Mouse (Mus musculus): ENCODE data around the gene Wnt16. TPM values are rescaled to one million over a fixed set of nuclear protein-coding genes. Genes with fewer than 3 reads are reported as not detected.

The Wnt16 gene
- polyA plus RNA-seq, 1 experiment = not detected

DNA sequence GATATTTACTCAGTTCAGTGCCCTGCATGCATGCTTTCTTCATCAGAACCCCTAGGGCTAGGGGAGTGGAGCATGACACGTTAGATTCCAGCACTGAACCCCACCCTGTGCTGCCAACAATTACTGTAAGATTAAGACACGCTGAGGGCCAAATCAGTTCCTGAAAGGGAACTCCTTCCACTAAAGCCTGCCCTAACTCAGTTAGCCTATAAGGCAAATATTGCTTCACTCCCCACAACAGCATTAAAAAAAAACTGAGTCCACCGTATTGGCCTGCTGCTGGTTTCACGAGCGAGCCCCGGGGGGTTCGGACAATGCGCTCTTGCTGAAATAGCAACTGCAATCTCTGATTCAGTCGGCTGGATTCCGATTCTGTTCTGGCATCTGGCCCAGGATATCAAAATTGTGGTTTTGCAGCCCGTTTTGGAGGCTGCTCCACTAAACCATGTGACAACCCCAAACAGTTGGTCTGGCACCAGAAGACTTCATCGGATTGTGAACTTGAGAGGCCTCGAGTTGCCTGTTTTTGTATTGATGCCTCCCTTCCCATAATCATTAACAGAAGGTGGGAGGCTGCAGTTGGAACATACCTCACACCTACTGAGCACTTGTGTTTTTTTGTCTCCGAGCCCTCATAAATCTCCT is 7.7 kb upstream of the Wnt16 start:
- no peak overlapping the region for H3K4me3 ChIP-seq (ENCODE audit: low read depth, low read length)
- H3K9ac ChIP-seq (ENCODE audit: low read depth, poor library complexity, severe bottlenecking) = no peak overlapping the region
- TF ChIP-seq POLR2A (IDR thresholded peaks at IDR 0.05; ENCODE audit: insufficient read depth, low read length) = no peak
- TF ChIP-seq CTCF (IDR thresholded peaks at IDR 0.05; ENCODE audit: low read depth, low read length) = no peak
- no peak for TF ChIP-seq EP300 (IDR thresholded peaks at IDR 0.05; ENCODE audit: insufficient read depth, low read depth, low read length)
- no peaks in the 10 kb centered on the region for H3K9me3 ChIP-seq (replicated peaks; ENCODE audit: control insufficient read depth, insufficient read depth, low read length, poor library complexity, severe bottlenecking)
- H3K4me1 ChIP-seq (ENCODE audit: control insufficient read depth, insufficient read depth, low read length) = no peaks in the 10 kb centered on the region
- no peaks in the 10 kb centered on the region for H3K27me3 ChIP-seq (ENCODE audit: control insufficient read depth, insufficient read depth, low read length, poor library complexity, severe bottlenecking)
- H3K36me3 ChIP-seq (ENCODE audit: control insufficient read depth, insufficient read depth, low read length, poor library complexity, severe bottlenecking) = no peaks in the 10 kb centered on the region
- no peak overlapping the region for H3K27ac ChIP-seq (ENCODE audit: insufficient read depth, low read length)

DNA sequence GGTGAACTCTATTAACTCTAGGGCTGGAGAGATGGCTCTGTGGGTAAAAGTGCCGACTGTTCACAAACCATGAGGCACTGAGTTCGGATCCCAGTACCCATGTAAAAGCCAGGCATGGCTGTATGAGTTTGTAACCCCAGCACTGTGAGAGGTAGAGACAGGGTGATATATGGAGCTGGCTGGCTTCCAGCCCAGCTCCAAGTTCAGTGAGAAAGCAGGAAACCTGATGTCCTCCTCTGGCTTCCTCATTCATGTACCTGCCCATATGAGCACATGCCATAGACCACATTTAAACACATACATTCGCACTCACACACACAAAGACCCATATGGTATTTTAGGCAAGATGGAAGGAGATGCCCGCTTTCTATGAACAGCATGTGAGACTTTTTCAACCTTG is 5.6 kb upstream of the Wnt16 start:
- no peak overlapping the region for H3K4me3 ChIP-seq (ENCODE audit: low read depth, low read length)
- no peak overlapping the region for H3K9ac ChIP-seq (ENCODE audit: low read depth, poor library complexity, severe bottlenecking)
- no peak for TF ChIP-seq POLR2A (IDR thresholded peaks at IDR 0.05; ENCODE audit: insufficient read depth, low read length)
- TF ChIP-seq EP300 (IDR thresholded peaks at IDR 0.05; ENCODE audit: insufficient read depth, low read depth, low read length) = no peak
- no peak for TF ChIP-seq CTCF (IDR thresholded peaks at IDR 0.05; ENCODE audit: low read depth, low read length)
- H3K9me3 ChIP-seq (replicated peaks; ENCODE audit: control insufficient read depth, insufficient read depth, low read length, poor library complexity, severe bottlenecking) = no peaks in the 10 kb centered on the region
- H3K27me3 ChIP-seq (ENCODE audit: control insufficient read depth, insufficient read depth, low read length, poor library complexity, severe bottlenecking) = no peaks in the 10 kb centered on the region
- H3K36me3 ChIP-seq (ENCODE audit: control insufficient read depth, insufficient read depth, low read length, poor library complexity, severe bottlenecking) = no peaks in the 10 kb centered on the region
- H3K27ac ChIP-seq (ENCODE audit: insufficient read depth, low read length) = no peak overlapping the region
- no peaks in the 10 kb centered on the region for H3K4me1 ChIP-seq (ENCODE audit: control insufficient read depth, insufficient read depth, low read length)

DNA sequence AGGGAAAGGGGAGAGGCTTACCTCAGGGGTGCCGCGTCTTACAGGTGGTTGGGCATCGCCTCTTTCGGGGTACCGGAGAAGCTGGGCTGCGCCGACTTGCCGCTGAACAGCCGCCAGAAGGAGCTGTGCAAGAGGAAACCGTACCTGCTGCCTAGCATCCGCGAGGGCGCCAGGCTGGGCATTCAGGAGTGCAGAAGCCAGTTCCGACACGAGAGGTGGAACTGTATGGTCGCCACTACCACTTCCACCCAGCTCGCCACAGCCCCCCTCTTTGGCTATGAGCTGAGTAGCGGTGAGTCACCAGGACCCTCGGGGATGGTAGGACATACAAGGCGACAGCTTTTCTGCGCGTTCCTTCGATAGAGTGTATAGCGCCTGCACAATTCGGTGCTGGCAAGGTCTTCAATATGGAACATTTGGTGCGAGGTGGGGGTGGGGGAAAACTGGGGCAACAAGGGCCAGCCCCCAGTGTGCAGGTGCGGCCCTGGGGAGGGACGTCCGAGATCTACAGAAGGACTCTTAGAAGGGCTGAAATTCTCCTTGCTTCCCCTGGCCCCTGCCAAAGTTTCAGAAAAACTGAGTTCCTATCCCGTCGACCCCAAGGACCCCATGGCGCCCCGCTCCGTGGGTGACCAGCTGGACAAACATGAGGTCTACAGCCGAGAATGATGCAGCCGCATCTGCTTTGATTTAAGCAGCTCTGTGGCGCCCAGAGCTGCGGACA is 872 bp downstream of the Wnt16 start:
- TF ChIP-seq CTCF (IDR thresholded peaks at IDR 0.05; ENCODE audit: low read depth, low read length) = peak; percentile 14
- TF ChIP-seq EP300 (IDR thresholded peaks at IDR 0.05; ENCODE audit: insufficient read depth, low read depth, low read length) = no peak
- Histone ChIP-seq H3K27me3 (ENCODE audit: control insufficient read depth, insufficient read depth, low read length, poor library complexity, severe bottlenecking) (peaks cover 4% of the 10 kb centered on the region; the same call in 1 of the 2 replicates), H3K4me1 (ENCODE audit: control insufficient read depth, insufficient read depth, low read length) (no peaks in the 10 kb centered on the region), H3K36me3 (ENCODE audit: control insufficient read depth, insufficient read depth, low read length, poor library complexity, severe bottlenecking) (no peaks in the 10 kb centered on the region), H3K9me3 (replicated peaks; ENCODE audit: control insufficient read depth, insufficient read depth, low read length, poor library complexity, severe bottlenecking) (no peaks in the 10 kb centered on the region), H3K9ac (ENCODE audit: low read depth, poor library complexity, severe bottlenecking) (no peak overlapping the region), H3K27ac (ENCODE audit: insufficient read depth, low read length) (no peak overlapping the region), H3K4me3 (ENCODE audit: low read depth, low read length) (peak overlapping the region; percentile 31)

DNA sequence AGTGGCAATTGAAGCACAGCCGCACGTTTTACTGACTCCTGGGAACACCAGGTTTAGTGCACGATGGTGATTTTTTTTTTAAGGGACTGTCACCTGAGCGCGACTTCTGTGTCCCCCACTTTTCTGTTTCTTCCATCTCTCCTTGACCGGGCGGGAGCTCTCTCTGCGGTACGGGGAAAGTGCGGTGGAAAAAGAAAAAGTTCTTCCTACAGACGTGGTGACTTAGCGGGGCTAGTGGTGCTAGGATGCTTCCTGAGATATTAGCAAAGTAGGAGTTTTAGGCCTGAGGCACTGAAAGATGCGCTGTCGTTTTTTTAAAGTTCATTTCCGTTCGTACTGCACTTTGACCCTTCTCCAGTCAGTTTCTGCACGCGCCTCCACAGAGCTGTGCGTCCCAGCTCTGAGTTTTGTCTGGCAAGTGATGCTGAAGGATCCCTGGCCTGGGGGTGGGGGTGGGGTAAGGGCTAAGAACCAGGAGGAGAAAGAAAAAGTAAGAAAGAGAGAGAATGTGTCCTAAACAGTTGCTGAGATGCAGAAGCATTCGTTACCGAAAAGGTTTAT is 1.5 kb downstream of the Wnt16 start:
- TF ChIP-seq CTCF (IDR thresholded peaks at IDR 0.05; ENCODE audit: low read depth, low read length) = no peak
- TF ChIP-seq POLR2A (IDR thresholded peaks at IDR 0.05; ENCODE audit: insufficient read depth, low read length) = no peak
- no peak for TF ChIP-seq EP300 (IDR thresholded peaks at IDR 0.05; ENCODE audit: insufficient read depth, low read depth, low read length)
- Histone ChIP-seq H3K9me3 (replicated peaks; ENCODE audit: control insufficient read depth, insufficient read depth, low read length, poor library complexity, severe bottlenecking) (no peaks in the 10 kb centered on the region), H3K27ac (ENCODE audit: insufficient read depth, low read length) (no peak overlapping the region), H3K4me1 (ENCODE audit: control insufficient read depth, insufficient read depth, low read length) (no peaks in the 10 kb centered on the region), H3K36me3 (ENCODE audit: control insufficient read depth, insufficient read depth, low read length, poor library complexity, severe bottlenecking) (no peaks in the 10 kb centered on the region), H3K9ac (ENCODE audit: low read depth, poor library complexity, severe bottlenecking) (no peak overlapping the region), H3K27me3 (ENCODE audit: control insufficient read depth, insufficient read depth, low read length, poor library complexity, severe bottlenecking) (peaks cover 4% of the 10 kb centered on the region; the same call in 1 of the 2 replicates), H3K4me3 (ENCODE audit: low read depth, low read length) (peak overlapping the region; percentile 31; the same call in 1 of the 2 replicates)

DNA sequence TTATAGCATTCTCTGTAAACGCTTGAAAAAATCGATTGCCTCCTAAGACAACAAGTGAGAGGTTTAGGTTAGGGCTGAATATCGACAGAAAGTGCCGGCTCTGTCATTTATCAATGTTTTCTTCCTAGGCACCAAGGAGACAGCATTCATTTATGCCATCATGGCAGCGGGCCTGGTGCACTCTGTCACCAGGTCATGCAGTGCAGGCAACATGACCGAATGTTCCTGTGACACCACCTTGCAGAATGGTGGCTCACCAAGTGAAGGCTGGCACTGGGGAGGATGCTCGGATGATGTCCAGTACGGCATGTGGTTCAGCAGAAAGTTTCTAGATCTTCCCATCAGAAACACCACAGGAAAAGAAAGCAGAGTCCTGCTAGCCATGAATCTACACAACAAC is 2.8 kb downstream of the Wnt16 start:
- TF ChIP-seq CTCF (IDR thresholded peaks at IDR 0.05; ENCODE audit: low read depth, low read length) (no peak), EP300 (IDR thresholded peaks at IDR 0.05; ENCODE audit: insufficient read depth, low read depth, low read length) (no peak), POLR2A (IDR thresholded peaks at IDR 0.05; ENCODE audit: insufficient read depth, low read length) (no peak)
- peaks cover 4% of the 10 kb centered on the region; the same call in 1 of the 2 replicates for H3K27me3 ChIP-seq (ENCODE audit: control insufficient read depth, insufficient read depth, low read length, poor library complexity, severe bottlenecking)
- H3K4me3 ChIP-seq (ENCODE audit: low read depth, low read length) = no peak overlapping the region

DNA sequence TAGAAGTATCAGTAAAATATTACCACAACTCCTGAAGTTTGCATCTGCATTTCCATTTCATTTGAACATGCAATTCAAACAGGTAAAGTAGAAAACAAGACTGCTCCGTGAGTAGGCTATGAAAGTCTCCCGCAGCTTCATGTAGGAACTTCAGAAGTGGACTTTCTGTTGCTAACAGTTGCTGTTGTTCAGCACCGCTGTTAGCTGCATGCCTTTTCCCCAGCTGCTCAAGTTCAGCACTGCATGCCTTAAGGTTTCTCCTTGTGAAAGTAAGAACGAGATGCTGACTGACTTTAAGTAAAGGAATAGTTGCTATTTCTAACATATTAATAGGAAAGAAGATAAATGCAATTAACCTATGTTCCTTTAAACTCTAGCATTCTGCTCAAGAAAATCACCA is 4.0 kb downstream of the Wnt16 start:
- Histone ChIP-seq H3K9ac (ENCODE audit: low read depth, poor library complexity, severe bottlenecking) (no peak overlapping the region), H3K27ac (ENCODE audit: insufficient read depth, low read length) (no peak overlapping the region), H3K9me3 (replicated peaks; ENCODE audit: control insufficient read depth, insufficient read depth, low read length, poor library complexity, severe bottlenecking) (no peaks in the 10 kb centered on the region), H3K4me1 (ENCODE audit: control insufficient read depth, insufficient read depth, low read length) (no peaks in the 10 kb centered on the region), H3K36me3 (ENCODE audit: control insufficient read depth, insufficient read depth, low read length, poor library complexity, severe bottlenecking) (no peaks in the 10 kb centered on the region), H3K4me3 (ENCODE audit: low read depth, low read length) (no peak overlapping the region), H3K27me3 (ENCODE audit: control insufficient read depth, insufficient read depth, low read length, poor library complexity, severe bottlenecking) (peaks cover 4% of the 10 kb centered on the region; the same call in 1 of the 2 replicates)
- TF ChIP-seq EP300 (IDR thresholded peaks at IDR 0.05; ENCODE audit: insufficient read depth, low read depth, low read length) (no peak), CTCF (IDR thresholded peaks at IDR 0.05; ENCODE audit: low read depth, low read length) (no peak), POLR2A (IDR thresholded peaks at IDR 0.05; ENCODE audit: insufficient read depth, low read length) (no peak)

More for the DNA sequence above, 2.8 kb downstream of the Wnt16 start:
- H3K4me1 ChIP-seq (ENCODE audit: control insufficient read depth, insufficient read depth, low read length) = no peaks in the 10 kb centered on the region
- no peaks in the 10 kb centered on the region for H3K9me3 ChIP-seq (replicated peaks; ENCODE audit: control insufficient read depth, insufficient read depth, low read length, poor library complexity, severe bottlenecking)
- no peak overlapping the region for H3K27ac ChIP-seq (ENCODE audit: insufficient read depth, low read length)
- no peak overlapping the region for H3K9ac ChIP-seq (ENCODE audit: low read depth, poor library complexity, severe bottlenecking)
- no peaks in the 10 kb centered on the region for H3K36me3 ChIP-seq (ENCODE audit: control insufficient read depth, insufficient read depth, low read length, poor library complexity, severe bottlenecking)
